Mouse (Mus musculus) liver, embryonic 11.5 days (tissue): Measurements from ENCODE around the gene Fam198b. TPM values are rescaled to one million over a fixed set of nuclear protein-coding genes. Genes with fewer than 3 reads are reported as not detected.

Experiments used
- ATAC-seq: fragments of 200-750 bp; cut with Nextera tagmentation; replicated peaks from 2 replicates; pipeline ENCODE4 v1.8.0; 2017; ENCODE audit warnings: moderate number of reproducible peaks, mild to moderate bottlenecking, moderate TSS enrichment, moderate library complexity; ENCODE audit not compliant: low FRiP score
- DNase-seq: peaks from one replicate; pipeline ENCODE4 v3.0.0-alpha.2; 2017; ENCODE audit warnings: low spot score
- H3K27ac ChIP-seq: fragments of 300-500 bp; sonication (generic); 2 replicates; pipeline ENCODE4 v1.5.1; 2014; ENCODE audit warnings: mild to moderate bottlenecking, low read depth, low read length, control low read depth
- H3K27me3 ChIP-seq: fragments of 300-500 bp; sonication (generic); replicated peaks from 2 replicates; pipeline ENCODE4 v1.6.1; 2014; ENCODE audit warnings: low read length, mixed read lengths; ENCODE audit not compliant: control insufficient read depth, insufficient read depth
- H3K36me3 ChIP-seq: fragments of 300-500 bp; sonication (generic); 2 replicates; pipeline ENCODE4 v1.6.1; 2014; ENCODE audit warnings: mild to moderate bottlenecking, low read length, moderate library complexity, mixed read lengths; ENCODE audit not compliant: control insufficient read depth, insufficient read depth
- H3K4me1 ChIP-seq: fragments of 300-500 bp; sonication (generic); replicated peaks from 2 replicates; pipeline ENCODE4 v1.6.1; 2014; ENCODE audit warnings: low read length, mixed read lengths; ENCODE audit not compliant: control insufficient read depth, insufficient read depth
- H3K4me2 ChIP-seq: fragments of 300-500 bp; sonication (generic); 2 replicates; pipeline ENCODE4 v1.6.1; 2014; ENCODE audit warnings: mild to moderate bottlenecking, control low read depth, moderate library complexity
- H3K4me3 ChIP-seq: fragments of 300-500 bp; sonication (generic); 2 replicates; pipeline ENCODE4 v1.5.1; 2014; ENCODE audit warnings: low read depth, low read length, control low read depth
- H3K9ac ChIP-seq: fragments of 300-500 bp; sonication (generic); 2 replicates; pipeline ENCODE4 v1.6.1; 2014; ENCODE audit warnings: low read depth, low read length, control low read depth
- H3K9me3 ChIP-seq: fragments of 300-500 bp; sonication (generic); 2 replicates; pipeline ENCODE4 v1.6.1; 2016; ENCODE audit warnings: low read length, inconsistent platforms, mixed read lengths; ENCODE audit not compliant: control insufficient read depth
- WGBS: fragments of 180-500 bp; shearing (Covaris S2); extraction: QIAGEN DNeasy Blood & Tissue Kit; methylation state at CpG from one replicate; pipeline ENCODE4 v1.1.7; 2014; 5-methylcytosine and 5-hydroxymethylcytosine counted together
- polyA plus RNA-seq: library from polyadenylated mRNA; unstranded; fragments of >200 nt; fragmentation: Nextera tagmentation; extraction: Ambion mirVana; gene quantifications from 2 replicates; pipeline ENCODE4 v1.2.1, GENCODE M21; 2014

The Fam198b gene
- polyA plus RNA-seq, 1 experiment from 2014 or later, result 5.9 TPM

DNA sequence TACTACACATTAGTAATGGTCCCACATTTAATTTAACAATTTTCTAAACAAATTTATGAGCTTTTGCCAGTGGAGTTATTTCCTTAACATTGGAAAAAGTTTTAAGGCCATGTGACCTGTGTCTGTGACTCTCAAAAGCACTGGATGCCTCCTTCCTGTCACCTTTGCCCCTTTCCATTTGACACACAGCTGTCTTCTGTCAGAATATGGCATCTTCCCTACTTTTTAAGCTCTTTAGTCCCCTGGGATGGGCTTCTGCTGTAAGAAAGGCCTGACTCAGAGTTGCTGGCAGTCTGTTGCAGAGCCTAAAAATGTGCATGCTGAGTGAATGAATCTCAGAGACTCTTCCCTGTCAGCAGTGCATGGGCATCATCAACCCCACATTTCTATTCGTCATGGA is 63.4 kb downstream of the Fam198b start:
- Histone ChIP-seq H3K27me3 (no peaks in the 10 kb centered on the region), H3K36me3 (no peaks in the 10 kb centered on the region), H3K4me2 (no peak overlapping the region), H3K4me3 (no peak overlapping the region), H3K9me3 (no peaks in the 10 kb centered on the region), H3K9ac (no peak overlapping the region), H3K27ac (no peak overlapping the region), H3K4me1 (peaks cover 2% of the 10 kb centered on the region; the same call in 1 of the 2 replicates)
- no peak for ATAC-seq
- WGBS, result 64% methylated on average over 1 of the region's 1 CpGs
- DNase-seq, result no peak

DNA sequence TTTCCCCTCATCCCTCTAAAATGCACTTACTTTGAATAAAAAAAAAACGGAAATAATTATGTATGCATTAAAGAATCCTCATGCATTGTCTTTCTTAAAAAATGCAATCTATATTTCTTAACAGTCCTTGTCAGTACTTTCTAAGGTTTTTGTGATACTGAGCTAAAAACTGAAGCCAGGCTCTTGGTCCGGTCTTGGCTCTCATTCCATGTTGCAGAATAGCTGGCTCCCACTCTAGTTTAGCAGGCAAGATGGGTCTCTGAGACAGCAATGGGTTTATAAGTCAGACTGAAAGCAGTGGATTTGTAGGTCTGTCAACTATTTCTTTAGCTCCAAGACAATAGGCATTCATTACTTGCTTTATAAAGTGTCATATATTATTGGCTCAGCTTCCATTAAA is 63.8 kb downstream of the Fam198b start:
- DNase-seq, result no peak

DNA sequence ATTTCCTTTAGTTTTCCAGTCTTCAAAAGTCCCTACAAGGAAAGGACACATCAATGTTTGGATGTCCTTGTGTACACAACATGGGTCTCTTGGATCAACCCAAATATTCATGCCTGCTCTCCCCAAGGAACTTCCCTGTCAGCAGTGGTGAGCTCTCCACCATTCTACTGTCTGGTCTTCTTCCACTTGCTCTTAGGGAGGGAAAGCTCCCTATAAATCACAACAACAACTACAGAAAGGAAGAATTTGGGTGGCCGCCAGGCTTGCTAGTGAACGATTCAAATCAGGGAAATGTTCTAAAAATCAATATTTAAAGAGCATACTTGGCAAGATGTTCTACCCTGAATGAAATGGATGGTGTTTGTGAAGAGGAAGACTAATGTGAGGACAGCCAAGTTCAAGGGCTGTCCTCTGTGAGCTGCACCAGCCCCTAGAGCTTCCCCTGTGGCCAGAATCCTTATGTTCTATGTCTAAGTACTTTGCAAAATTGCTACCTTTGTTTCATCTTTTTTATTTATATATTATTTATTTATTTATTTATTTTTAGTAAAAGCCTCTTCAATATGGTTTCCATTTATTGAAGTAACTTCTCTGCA is 68.9 kb downstream of the Fam198b start:
- H3K4me2 ChIP-seq, result no peak overlapping the region
- no peak overlapping the region for H3K9ac ChIP-seq
- DNase-seq (no peak), ATAC-seq (no peak)
- 81% methylated on average over 2 of the region's 2 CpGs for whole genome bisulfite sequencing
- no peaks in the 10 kb centered on the region for H3K9me3 ChIP-seq
- H3K4me3 ChIP-seq, result no peak overlapping the region
- no peak overlapping the region for H3K27ac ChIP-seq
- 0 out of 2 replicates have a peak, but pooled peaks cover 2% of the 10 kb centered on the region for H3K4me1 ChIP-seq
- H3K36me3 ChIP-seq, result no peaks in the 10 kb centered on the region
- H3K27me3 ChIP-seq, result no peaks in the 10 kb centered on the region

More for the DNA sequence above, 63.8 kb downstream of the Fam198b start:
- no peak overlapping the region for H3K4me2 ChIP-seq
- no peaks in the 10 kb centered on the region for H3K27me3 ChIP-seq
- 83% methylated on average over 2 of the region's 2 CpGs for WGBS
- H3K9ac ChIP-seq, result no peak overlapping the region
- H3K9me3 ChIP-seq, result no peaks in the 10 kb centered on the region
- H3K4me1 ChIP-seq, result peaks cover 2% of the 10 kb centered on the region; the same call in 1 of the 2 replicates
- ATAC-seq, result no peak
- H3K36me3 ChIP-seq, result no peaks in the 10 kb centered on the region
- H3K27ac ChIP-seq, result no peak overlapping the region
- no peak overlapping the region for H3K4me3 ChIP-seq

DNA sequence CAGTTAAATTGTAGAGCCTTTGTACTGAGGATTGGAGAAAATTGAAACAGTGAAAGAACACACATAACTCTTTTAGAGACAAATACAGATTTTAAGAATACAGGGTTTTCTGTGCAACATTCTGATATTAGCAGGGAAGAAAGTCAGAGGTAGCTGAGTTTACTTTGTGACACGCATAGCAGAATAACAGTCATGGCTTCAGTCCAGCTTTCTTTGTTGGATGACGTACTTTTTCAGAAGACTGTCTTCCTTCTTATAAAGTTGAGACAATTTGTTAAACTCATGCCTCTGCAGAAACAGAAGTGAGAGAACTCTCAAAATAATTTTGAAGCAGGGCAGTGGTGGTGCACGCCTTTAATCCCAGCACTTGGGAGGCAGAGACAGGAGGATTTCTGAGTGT is 70.9 kb downstream of the Fam198b start:
- Histone ChIP-seq H3K9me3 (no peaks in the 10 kb centered on the region), H3K27ac (no peak overlapping the region), H3K4me3 (no peak overlapping the region), H3K4me2 (no peak overlapping the region), H3K27me3 (no peaks in the 10 kb centered on the region), H3K36me3 (no peaks in the 10 kb centered on the region), H3K4me1 (no peaks in the 10 kb centered on the region), H3K9ac (no peak overlapping the region)
- WGBS, result 86% methylated on average over 3 of the region's 3 CpGs
- no peak for DNase-seq
- ATAC-seq, result no peak

DNA sequence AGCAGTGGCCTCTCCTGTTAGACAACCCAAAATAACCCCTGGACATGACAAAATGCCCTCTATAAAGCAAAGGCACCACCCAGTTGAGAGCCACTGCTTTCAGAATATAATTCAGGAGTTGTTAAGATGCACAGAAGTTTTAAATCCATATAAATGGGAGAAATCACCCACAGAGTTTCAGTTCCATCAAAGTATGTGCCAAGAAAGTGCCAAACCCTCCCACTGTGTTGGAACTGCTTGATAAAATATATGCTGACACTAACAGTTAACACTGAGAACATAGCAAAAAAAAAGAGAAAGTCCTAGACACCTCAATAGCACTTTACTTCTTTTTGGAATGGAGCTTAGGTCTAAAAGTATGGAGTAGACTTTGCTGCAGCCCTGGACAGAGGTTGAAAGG is 72.5 kb downstream of the Fam198b start:
- Histone ChIP-seq H3K9me3 (no peaks in the 10 kb centered on the region), H3K9ac (no peak overlapping the region), H3K4me1 (no peaks in the 10 kb centered on the region), H3K36me3 (no peaks in the 10 kb centered on the region), H3K27me3 (no peaks in the 10 kb centered on the region), H3K4me3 (no peak overlapping the region), H3K4me2 (no peak overlapping the region), H3K27ac (no peak overlapping the region)
- ATAC-seq (no peak), DNase-seq (no peak)

DNA sequence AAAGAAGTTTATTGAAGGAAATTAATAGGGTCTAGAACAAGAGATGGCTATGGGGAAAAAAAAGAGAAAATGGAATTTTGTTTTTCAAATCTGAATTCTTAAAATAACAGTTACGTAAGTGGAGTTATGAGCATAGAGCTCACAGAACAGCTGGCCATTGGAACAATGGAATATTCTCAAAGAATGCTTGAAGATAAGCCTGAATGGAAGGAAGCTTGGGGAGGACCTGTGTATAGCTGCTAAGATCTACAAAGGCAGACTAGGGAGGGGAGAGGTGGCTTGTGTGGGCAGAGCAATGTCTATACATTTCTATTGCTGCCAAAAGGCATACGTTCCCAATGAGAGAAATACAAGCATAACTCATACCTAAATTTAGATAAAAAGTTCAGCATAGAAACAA is 73.4 kb downstream of the Fam198b start:
- Histone ChIP-seq H3K4me1 (no peaks in the 10 kb centered on the region), H3K9ac (no peak overlapping the region), H3K36me3 (no peaks in the 10 kb centered on the region), H3K4me2 (no peak overlapping the region), H3K4me3 (no peak overlapping the region), H3K9me3 (no peaks in the 10 kb centered on the region), H3K27ac (no peak overlapping the region), H3K27me3 (no peaks in the 10 kb centered on the region)
- ATAC-seq (no peak), DNase-seq (no peak)
- 90% methylated on average over 2 of the region's 2 CpGs for WGBS

DNA sequence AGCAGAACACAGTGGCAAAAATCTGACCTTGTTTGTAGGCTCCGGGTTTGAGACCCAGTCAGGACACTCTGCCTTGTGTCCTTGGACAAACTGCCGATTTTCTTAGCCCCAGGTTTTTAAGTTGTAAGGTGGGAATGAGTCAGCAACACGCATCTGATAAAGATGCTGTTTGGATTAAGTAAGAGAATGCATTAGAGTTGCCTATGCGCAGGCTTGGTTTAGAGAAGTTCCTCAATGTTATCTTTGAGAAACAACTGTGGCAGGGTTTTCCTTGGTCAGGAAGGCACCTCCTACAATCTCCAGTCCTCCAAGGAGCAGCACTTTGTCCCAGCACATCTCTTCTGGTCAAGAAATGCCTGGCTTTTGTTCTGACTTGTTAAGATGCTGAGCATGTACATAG is 82.4 kb downstream of the Fam198b start:
- ATAC-seq, result peak; percentile 83
- H3K4me3 ChIP-seq, result no peak overlapping the region
- no peaks in the 10 kb centered on the region for H3K27me3 ChIP-seq
- no peak overlapping the region for H3K9ac ChIP-seq
- WGBS, result 28% methylated on average over 4 of the region's 4 CpGs
- no peak for DNase-seq
- H3K4me2 ChIP-seq, result peak overlapping the region; percentile 23; the same call in 1 of the 2 replicates
- no peaks in the 10 kb centered on the region for H3K36me3 ChIP-seq
- H3K4me1 ChIP-seq, result peaks cover 16% of the 10 kb centered on the region
- H3K9me3 ChIP-seq, result no peaks in the 10 kb centered on the region
- H3K27ac ChIP-seq, result no peak overlapping the region

DNA sequence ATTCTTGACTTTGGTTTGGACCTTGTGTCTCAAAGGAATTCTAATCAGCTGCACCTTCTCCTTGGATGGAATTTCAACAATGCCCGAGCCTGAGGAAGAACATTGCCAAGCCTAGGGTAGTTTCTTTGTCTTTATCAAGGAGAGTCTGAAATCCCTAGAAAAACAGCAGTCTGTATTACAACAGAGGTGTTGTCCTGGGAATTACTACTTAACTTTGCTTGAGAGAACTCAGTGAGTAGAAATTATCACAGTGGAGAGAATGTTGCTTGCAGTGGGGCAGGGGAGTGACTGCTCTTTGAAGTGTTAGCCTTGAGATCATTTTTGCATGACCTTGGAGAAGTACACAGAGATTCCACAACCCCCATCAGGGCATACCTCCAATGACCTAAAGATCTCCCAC is 83.0 kb downstream of the Fam198b start:
- no peak overlapping the region for H3K9ac ChIP-seq
- H3K4me1 ChIP-seq, result peaks cover 16% of the 10 kb centered on the region
- no peak for ATAC-seq
- no peaks in the 10 kb centered on the region for H3K9me3 ChIP-seq
- 38% methylated on average over 1 of the region's 1 CpGs for WGBS
- H3K4me2 ChIP-seq, result no peak overlapping the region
- DNase-seq, result no peak
- no peak overlapping the region for H3K27ac ChIP-seq
- no peaks in the 10 kb centered on the region for H3K27me3 ChIP-seq
- H3K4me3 ChIP-seq, result no peak overlapping the region
- no peaks in the 10 kb centered on the region for H3K36me3 ChIP-seq

DNA sequence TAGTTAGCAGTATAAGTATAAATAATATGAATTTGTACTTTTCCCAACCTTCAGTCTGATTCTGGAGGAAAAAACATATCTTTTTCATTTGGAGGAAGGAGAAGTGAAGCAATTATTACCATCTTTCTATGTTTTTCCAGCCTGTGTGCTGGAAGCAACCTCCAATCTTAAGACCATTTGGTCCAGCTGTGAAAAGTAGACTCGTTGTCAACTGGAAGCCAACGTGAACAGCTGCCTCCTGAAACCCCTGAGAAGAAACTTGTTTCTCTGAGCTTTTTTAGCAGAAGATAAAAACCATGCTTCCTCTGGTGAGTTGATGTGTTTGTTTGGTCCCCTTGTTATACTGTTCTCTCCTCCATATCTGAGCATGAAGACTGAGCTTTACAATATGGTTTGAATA is 84.1 kb downstream of the Fam198b start:
- Histone ChIP-seq H3K27ac (no peak overlapping the region), H3K9ac (no peak overlapping the region), H3K4me1 (peaks cover 16% of the 10 kb centered on the region), H3K4me3 (no peak overlapping the region), H3K36me3 (no peaks in the 10 kb centered on the region), H3K27me3 (no peaks in the 10 kb centered on the region), H3K9me3 (no peaks in the 10 kb centered on the region), H3K4me2 (no peak overlapping the region)
- DNase-seq (no peak), ATAC-seq (no peak)
- 49% methylated on average over 2 of the region's 2 CpGs for WGBS
